Mouse (Mus musculus) midbrain, embryonic 13.5 days (tissue): ENCODE results near the gene Plcz1. TPM values are rescaled to one million over a fixed set of nuclear protein-coding genes. Genes with fewer than 3 reads are reported as not detected.

Experiments
- ATAC-seq: fragments of 200-750 bp; cut with Nextera tagmentation; 2 replicates; pipeline ENCODE4 v1.8.0; 2017; ENCODE audit warnings: mild to moderate bottlenecking, moderate TSS enrichment, moderate library complexity
- H3K27ac ChIP-seq: fragments of 300-500 bp; sonication (generic); 2 replicates; pipeline ENCODE4 v1.5.1; 2015; ENCODE audit warnings: inconsistent platforms, mild to moderate bottlenecking, moderate library complexity
- H3K27me3 ChIP-seq: fragments of 300-500 bp; sonication (generic); 2 replicates; pipeline ENCODE4 v1.6.1; 2015; ENCODE audit warnings: mild to moderate bottlenecking, inconsistent platforms
- H3K36me3 ChIP-seq: fragments of 300-500 bp; sonication (generic); 2 replicates; pipeline ENCODE4 v1.6.1; 2015; ENCODE audit warnings: mild to moderate bottlenecking, inconsistent platforms
- H3K4me1 ChIP-seq: fragments of 300-500 bp; sonication (generic); replicated peaks from 2 replicates; pipeline ENCODE4 v1.6.1; 2015; ENCODE audit warnings: inconsistent platforms
- H3K4me2 ChIP-seq: fragments of 300-500 bp; sonication (generic); replicated peaks from 2 replicates; pipeline ENCODE4 v1.6.1; 2015; ENCODE audit warnings: moderate library complexity, mild to moderate bottlenecking, inconsistent platforms
- H3K4me3 ChIP-seq: fragments of 300-500 bp; sonication (generic); replicated peaks from 2 replicates; pipeline ENCODE4 v1.5.1; 2015; ENCODE audit warnings: mild to moderate bottlenecking, inconsistent platforms
- H3K9ac ChIP-seq: fragments of 300-500 bp; sonication (generic); replicated peaks from 2 replicates; pipeline ENCODE4 v1.6.1; 2015; ENCODE audit warnings: mild to moderate bottlenecking, inconsistent platforms
- H3K9me3 ChIP-seq: fragments of 300-500 bp; sonication (generic); 2 replicates; pipeline ENCODE4 v1.6.1; 2016; ENCODE audit warnings: mild to moderate bottlenecking, inconsistent platforms
- WGBS: fragments of 180-500 bp; shearing (Covaris S2); methylation state at CpG from one replicate; pipeline ENCODE4 v1.1.7; 2015; 5-methylcytosine and 5-hydroxymethylcytosine counted together
- polyA plus RNA-seq: library from polyadenylated mRNA; unstranded; fragments of >200 nt; fragmentation: Nextera tagmentation; extraction: Ambion mirVana; gene quantifications from 2 replicates; pipeline ENCODE4 v1.2.1, GENCODE M21; 2015

Plcz1 gene
- 0.23 TPM in 1 of 2 replicates, not detected in the other for polyA plus RNA-seq

GRCm38 (mm10) chr6:140041357-140041756, at the start of gene Plcz1:
TSS of gene Plcz1 (minus strand) at chr6:140041457.
- no peaks in the 10 kb centered on the region for H3K27me3 ChIP-seq
- H3K36me3 ChIP-seq: no peaks in the 10 kb centered on the region
- H3K9me3 ChIP-seq: no peaks in the 10 kb centered on the region
- H3K4me1 ChIP-seq: no peaks in the 10 kb centered on the region
- no peak within 1 kb of the TSS for H3K27ac ChIP-seq
- H3K4me3 ChIP-seq: no peak within 1 kb of the TSS
- no peak for ATAC-seq
- 93% methylated on average over 5 of the region's 5 CpGs for WGBS
- no peak within 1 kb of the TSS for H3K4me2 ChIP-seq
- H3K9ac ChIP-seq: no peak within 1 kb of the TSS

- 93% methylated on average over 5 of the region's 5 CpGs for WGBS
Observed at GRCm38 (mm10) chr6:140089855-140090254, 48.6 kb upstream of the Plcz1 start.

GRCm38 (mm10) chr6:140081739-140082138, 40.5 kb upstream of the Plcz1 start:
- Histone ChIP-seq H3K27me3 (no peaks in the 10 kb centered on the region), H3K4me1 (no peaks in the 10 kb centered on the region), H3K4me2 (no peak overlapping the region), H3K4me3 (no peak overlapping the region), H3K27ac (no peak overlapping the region), H3K9ac (no peak overlapping the region), H3K36me3 (no peaks in the 10 kb centered on the region), H3K9me3 (no peaks in the 10 kb centered on the region)
- WGBS: 75% methylated on average over 3 of the region's 3 CpGs
- ATAC-seq: peak; percentile 67

More at GRCm38 (mm10) chr6:140089855-140090254, 48.6 kb upstream of the Plcz1 start:
- H3K36me3 ChIP-seq: no peaks in the 10 kb centered on the region
- no peak for ATAC-seq
- no peak overlapping the region for H3K4me3 ChIP-seq
- H3K4me2 ChIP-seq: no peak overlapping the region
- H3K9ac ChIP-seq: no peak overlapping the region
- H3K27me3 ChIP-seq: no peaks in the 10 kb centered on the region
- H3K4me1 ChIP-seq: no peaks in the 10 kb centered on the region
- no peak overlapping the region for H3K27ac ChIP-seq
- H3K9me3 ChIP-seq: no peaks in the 10 kb centered on the region

DNA sequence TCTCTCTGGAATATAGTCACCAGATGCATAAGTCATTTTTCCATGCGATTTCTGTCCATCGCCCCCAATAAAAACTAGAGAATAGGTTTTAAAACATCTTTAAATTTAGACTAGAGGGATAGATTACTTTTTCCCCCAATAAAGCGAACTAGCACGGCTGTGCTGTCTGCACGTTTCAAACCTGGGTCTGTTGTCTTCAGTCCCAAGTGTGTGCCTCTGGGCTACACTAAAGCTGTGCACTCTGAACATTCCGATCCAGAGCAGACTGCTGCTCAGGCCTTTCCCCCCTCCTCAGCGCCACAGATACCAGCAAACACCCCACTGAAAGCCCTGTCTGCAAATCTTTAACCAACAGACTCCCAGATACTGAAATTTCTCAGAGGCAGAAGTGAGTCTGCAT, 39.7 kb upstream of the Plcz1 start:
- Histone ChIP-seq H3K9ac (no peak overlapping the region), H3K4me3 (no peak overlapping the region), H3K36me3 (no peaks in the 10 kb centered on the region), H3K9me3 (no peaks in the 10 kb centered on the region), H3K4me1 (no peaks in the 10 kb centered on the region), H3K27ac (no peak overlapping the region), H3K4me2 (no peak overlapping the region), H3K27me3 (no peaks in the 10 kb centered on the region)
- 91% methylated on average over 7 of the region's 7 CpGs for whole genome bisulfite sequencing
- no peak for ATAC-seq

- Histone ChIP-seq H3K9ac (no peak overlapping the region), H3K4me1 (no peaks in the 10 kb centered on the region), H3K36me3 (no peaks in the 10 kb centered on the region), H3K27me3 (no peaks in the 10 kb centered on the region), H3K27ac (no peak overlapping the region), H3K4me2 (no peak overlapping the region), H3K4me3 (no peak overlapping the region), H3K9me3 (peaks cover 5% of the 10 kb centered on the region)
- 91% methylated on average over 8 of the region's 8 CpGs for WGBS
- no peak for ATAC-seq
Observed at GRCm38 (mm10) chr6:140069177-140069576, 27.9 kb upstream of the Plcz1 start.

- Histone ChIP-seq H3K9ac (no peak overlapping the region), H3K27ac (no peak overlapping the region), H3K9me3 (no peaks in the 10 kb centered on the region), H3K4me1 (no peaks in the 10 kb centered on the region), H3K4me3 (no peak overlapping the region), H3K36me3 (no peaks in the 10 kb centered on the region), H3K4me2 (no peak overlapping the region), H3K27me3 (no peaks in the 10 kb centered on the region)
- WGBS: 73% methylated on average over 5 of the region's 5 CpGs
- no peak for ATAC-seq
Observed at GRCm38 (mm10) chr6:140054271-140054928, 13.1 kb upstream of the Plcz1 start.

GRCm38 (mm10) chr6:140051476-140051875, 10.2 kb upstream of the Plcz1 start:
- H3K36me3 ChIP-seq: no peaks in the 10 kb centered on the region
- H3K27ac ChIP-seq: no peak overlapping the region
- no peaks in the 10 kb centered on the region for H3K27me3 ChIP-seq
- ATAC-seq: no peak
- H3K4me1 ChIP-seq: no peaks in the 10 kb centered on the region
- no peak overlapping the region for H3K9ac ChIP-seq
- H3K4me3 ChIP-seq: no peak overlapping the region
- H3K4me2 ChIP-seq: no peak overlapping the region
- 88% methylated on average over 5 of the region's 5 CpGs for WGBS
- H3K9me3 ChIP-seq: no peaks in the 10 kb centered on the region

- no peak for ATAC-seq
- no peaks in the 10 kb centered on the region for H3K9me3 ChIP-seq
- no peaks in the 10 kb centered on the region for H3K27me3 ChIP-seq
- no peak within 1 kb of the TSS for H3K4me3 ChIP-seq
- H3K36me3 ChIP-seq: no peaks in the 10 kb centered on the region
- H3K4me1 ChIP-seq: no peaks in the 10 kb centered on the region
- WGBS: 90% methylated on average over 7 of the region's 7 CpGs
- H3K9ac ChIP-seq: no peak within 1 kb of the TSS
- H3K27ac ChIP-seq: no peak within 1 kb of the TSS
- H3K4me2 ChIP-seq: no peak within 1 kb of the TSS
Observed at GRCm38 (mm10) chr6:140040952-140041351, 305 bp downstream of the Plcz1 start, which contains the start of gene Capza3. TSS of gene Capza3 (plus strand) at chr6:140041252.

DNA sequence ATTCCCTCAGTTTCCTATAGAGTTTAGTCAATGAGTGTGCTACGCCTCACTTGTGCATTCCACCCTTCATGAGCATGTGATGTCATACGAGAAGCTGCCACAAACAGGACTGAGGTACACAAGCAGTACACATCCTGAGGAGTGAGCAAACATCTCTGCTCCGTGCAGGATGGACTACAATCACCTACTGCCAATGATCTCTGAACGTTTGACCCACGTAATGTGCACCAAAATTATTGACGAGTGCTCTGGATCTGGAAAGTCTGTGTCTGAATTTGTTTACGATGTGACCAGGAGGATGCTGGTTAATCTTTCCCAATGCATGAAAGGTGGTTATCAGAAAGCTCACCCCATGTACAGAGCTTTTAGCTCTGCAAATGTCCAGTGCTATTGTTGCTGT, 16.9 kb downstream of the Plcz1 start:
- no peak for ATAC-seq
- 87% methylated on average over 7 of the region's 7 CpGs for WGBS

DNA sequence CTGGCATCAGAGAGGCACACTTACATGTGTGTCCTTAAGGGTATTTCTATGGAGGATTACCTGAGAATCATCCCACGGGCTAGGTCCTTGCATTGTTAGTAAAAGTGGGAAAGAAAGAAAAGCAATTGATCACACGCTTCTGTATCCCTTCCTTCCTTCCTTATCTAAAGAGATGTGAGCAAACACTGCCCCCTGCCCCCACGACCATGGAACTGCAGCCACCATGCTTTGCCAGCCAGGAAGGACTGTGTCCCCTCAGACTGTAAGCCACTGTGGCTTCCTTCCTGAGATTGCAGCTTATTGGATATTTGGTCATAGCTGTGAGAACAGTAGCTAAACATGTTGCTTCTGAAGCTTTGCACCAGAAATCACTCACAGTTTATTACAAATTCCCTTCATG, 36.1 kb downstream of the Plcz1 start:
- Histone ChIP-seq H3K9me3 (0 out of 2 replicates have a peak, but pooled peaks cover 3% of the 10 kb centered on the region), H3K27ac (no peak overlapping the region), H3K4me2 (no peak overlapping the region), H3K36me3 (no peaks in the 10 kb centered on the region), H3K4me3 (no peak overlapping the region), H3K4me1 (no peaks in the 10 kb centered on the region), H3K27me3 (no peaks in the 10 kb centered on the region), H3K9ac (no peak overlapping the region)
- no peak for ATAC-seq
- WGBS: 83% methylated on average over 3 of the region's 3 CpGs

More for the DNA sequence above, 16.9 kb downstream of the Plcz1 start:
- Histone ChIP-seq H3K4me2 (no peak overlapping the region), H3K4me3 (no peak overlapping the region), H3K4me1 (no peaks in the 10 kb centered on the region), H3K9me3 (no peaks in the 10 kb centered on the region), H3K36me3 (no peaks in the 10 kb centered on the region), H3K27me3 (no peaks in the 10 kb centered on the region), H3K27ac (no peak overlapping the region), H3K9ac (no peak overlapping the region)

DNA sequence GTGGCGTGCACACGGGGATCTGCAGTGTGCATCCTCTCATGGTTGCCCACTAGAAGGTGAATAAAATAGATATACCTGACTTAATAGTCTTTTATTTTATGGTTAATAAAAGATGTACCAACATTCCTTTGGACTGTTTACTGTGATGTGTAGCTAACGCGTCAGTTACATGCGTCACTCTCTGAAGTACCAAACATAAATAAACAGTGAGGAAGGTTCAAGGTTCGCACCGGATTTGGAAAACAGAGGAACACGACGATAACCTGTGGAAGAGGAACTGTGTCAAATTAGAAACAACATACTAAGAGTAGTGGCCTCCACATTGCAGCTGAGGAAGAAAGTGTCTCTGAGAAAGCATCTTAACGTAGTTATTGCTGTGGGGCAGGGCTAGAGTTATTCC, 51.7 kb downstream of the Plcz1 start:
- ATAC-seq: no peak
- H3K27ac ChIP-seq: no peak overlapping the region
- H3K36me3 ChIP-seq: no peaks in the 10 kb centered on the region
- no peaks in the 10 kb centered on the region for H3K27me3 ChIP-seq
- peaks cover 13% of the 10 kb centered on the region; the same call in 1 of the 2 replicates for H3K4me1 ChIP-seq
- H3K4me2 ChIP-seq: no peak overlapping the region
- 88% methylated on average over 10 of the region's 10 CpGs for WGBS
- H3K9ac ChIP-seq: no peak overlapping the region
- H3K4me3 ChIP-seq: no peak overlapping the region
- H3K9me3 ChIP-seq: no peaks in the 10 kb centered on the region

DNA sequence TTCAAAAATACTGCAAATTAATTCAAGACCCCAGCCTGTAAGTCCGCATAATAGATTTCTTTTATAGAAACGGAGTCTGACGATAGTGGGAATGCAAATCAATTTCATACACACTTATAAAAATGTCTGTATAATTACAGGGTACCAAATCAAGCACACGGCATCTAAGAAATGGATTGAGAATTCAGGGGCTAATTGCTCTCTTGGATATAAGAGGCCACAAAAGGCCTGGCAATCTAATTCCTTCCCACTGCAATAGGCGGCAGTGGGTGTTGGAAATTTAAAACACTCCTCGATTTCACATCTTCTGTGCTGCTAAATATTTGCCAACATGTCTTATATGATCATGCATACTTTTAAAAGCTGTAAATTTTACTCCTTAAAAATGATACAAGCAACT, 52.2 kb downstream of the Plcz1 start:
- ATAC-seq: 0 out of 2 replicates have a peak, but pooled peaks have one; percentile 40

GRCm38 (mm10) chr6:139986564-139986963, 54.7 kb downstream of the Plcz1 start:
- H3K4me3 ChIP-seq: no peak overlapping the region
- no peak overlapping the region for H3K4me2 ChIP-seq
- no peak overlapping the region for H3K27ac ChIP-seq
- no peaks in the 10 kb centered on the region for H3K27me3 ChIP-seq
- ATAC-seq: no peak
- H3K9ac ChIP-seq: no peak overlapping the region
- H3K4me1 ChIP-seq: peaks cover 13% of the 10 kb centered on the region; the same call in 1 of the 2 replicates
- no peaks in the 10 kb centered on the region for H3K9me3 ChIP-seq
- 87% methylated on average over 2 of the region's 2 CpGs for WGBS
- H3K36me3 ChIP-seq: no peaks in the 10 kb centered on the region

More for the DNA sequence above, 52.2 kb downstream of the Plcz1 start:
- H3K4me2 ChIP-seq: no peak overlapping the region
- H3K4me1 ChIP-seq: peaks cover 13% of the 10 kb centered on the region; the same call in 1 of the 2 replicates
- no peak overlapping the region for H3K27ac ChIP-seq
- 48% methylated on average over 6 of the region's 6 CpGs for WGBS
- H3K9me3 ChIP-seq: no peaks in the 10 kb centered on the region
- H3K36me3 ChIP-seq: no peaks in the 10 kb centered on the region
- H3K4me3 ChIP-seq: no peak overlapping the region
- no peaks in the 10 kb centered on the region for H3K27me3 ChIP-seq
- no peak overlapping the region for H3K9ac ChIP-seq
